Mouse (Mus musculus) heart, embryonic 16.5 days (tissue): Measurements from ENCODE around the gene Prr5l. TPM values are rescaled to one million over a fixed set of nuclear protein-coding genes. Genes with fewer than 3 reads are reported as not detected.

Experiments used
- ATAC-seq: fragments of 200-750 bp; cut with Nextera tagmentation; replicated peaks from 2 replicates; pipeline ENCODE4 v1.8.0; 2017; ENCODE audit warnings: moderate number of reproducible peaks; ENCODE audit not compliant: insufficient read depth, low FRiP score; ENCODE audit errors: extremely low read depth
- H3K27ac ChIP-seq: fragments of 300-500 bp; sonication (generic); 2 replicates; pipeline ENCODE4 v1.5.1; 2014; ENCODE audit warnings: mild to moderate bottlenecking, low read length, control low read depth, moderate library complexity
- H3K27me3 ChIP-seq: fragments of 300-500 bp; sonication (generic); 2 replicates; pipeline ENCODE4 v1.6.1; 2014; ENCODE audit warnings: low read length, mixed read lengths; ENCODE audit not compliant: control insufficient read depth, insufficient read depth
- H3K36me3 ChIP-seq: fragments of 300-500 bp; sonication (generic); 2 replicates; pipeline ENCODE4 v1.6.1; 2014; ENCODE audit not compliant: control insufficient read depth, insufficient read depth
- H3K4me1 ChIP-seq: fragments of 300-500 bp; sonication (generic); 2 replicates; pipeline ENCODE4 v1.6.1; 2014; ENCODE audit warnings: low read length, mixed read lengths; ENCODE audit not compliant: control insufficient read depth, insufficient read depth
- H3K4me2 ChIP-seq: fragments of 300-500 bp; sonication (generic); 2 replicates; pipeline ENCODE4 v1.6.1; 2014; ENCODE audit warnings: low read depth, mild to moderate bottlenecking, control low read depth, low read length
- H3K4me3 ChIP-seq: fragments of 300-500 bp; sonication (generic); 2 replicates; pipeline ENCODE4 v1.5.1; 2014; ENCODE audit warnings: mild to moderate bottlenecking, control low read depth, low read length
- H3K9ac ChIP-seq: fragments of 300-500 bp; sonication (generic); 2 replicates; pipeline ENCODE4 v1.6.1; 2014; ENCODE audit warnings: low read length, control low read depth
- H3K9me3 ChIP-seq: fragments of 300-500 bp; sonication (generic); replicated peaks from 2 replicates; pipeline ENCODE4 v1.6.1; 2016; ENCODE audit warnings: low read length; ENCODE audit not compliant: control insufficient read depth
- WGBS: fragments of 180-500 bp; shearing (Covaris S2); extraction: QIAGEN DNeasy Blood & Tissue Kit; methylation state at CpG from one replicate; pipeline ENCODE4 v1.1.7; 2014; 5-methylcytosine and 5-hydroxymethylcytosine counted together
- polyA plus RNA-seq: library from polyadenylated mRNA; unstranded; fragments of >200 nt; fragmentation: Nextera tagmentation; extraction: Ambion mirVana; gene quantifications from 2 replicates; pipeline ENCODE4 v1.2.1, GENCODE M21; 2015

Prr5l gene
- 6.2 and 9.4 TPM in 2 replicates for polyA plus RNA-seq

- H3K27ac ChIP-seq, result no peak within 1 kb of the TSS
- H3K4me1 ChIP-seq, result peaks cover 8% of the 10 kb centered on the region
- no peaks in the 10 kb centered on the region for H3K36me3 ChIP-seq
- H3K9me3 ChIP-seq, result no peaks in the 10 kb centered on the region
- H3K4me3 ChIP-seq, result no peak within 1 kb of the TSS
- H3K27me3 ChIP-seq, result no peaks in the 10 kb centered on the region
- no peak within 1 kb of the TSS for H3K4me2 ChIP-seq
- no peak within 1 kb of the TSS for H3K9ac ChIP-seq
- 51% methylated on average over 3 of the region's 3 CpGs for WGBS
- ATAC-seq, result no peak
Observed at GRCm38 (mm10) chr2:101882998-101883397, at the start of gene Prr5l. TSS of gene Prr5l (minus strand) at chr2:101883027.

GRCm38 (mm10) chr2:101932169-101932936, 49.5 kb upstream of the Prr5l start:
- no peak for ATAC-seq
- Histone ChIP-seq H3K4me1 (no peaks in the 10 kb centered on the region), H3K36me3 (no peaks in the 10 kb centered on the region), H3K27ac (no peak overlapping the region), H3K4me2 (no peak overlapping the region), H3K4me3 (no peak overlapping the region), H3K9me3 (no peaks in the 10 kb centered on the region), H3K27me3 (no peaks in the 10 kb centered on the region), H3K9ac (no peak overlapping the region)
- WGBS, result 77% methylated on average over 14 of the region's 14 CpGs

- no peak for ATAC-seq
- H3K36me3 ChIP-seq, result no peaks in the 10 kb centered on the region
- no peak overlapping the region for H3K9ac ChIP-seq
- WGBS, result 84% methylated on average over 12 of the region's 12 CpGs
- H3K4me2 ChIP-seq, result no peak overlapping the region
- no peak overlapping the region for H3K27ac ChIP-seq
- no peaks in the 10 kb centered on the region for H3K27me3 ChIP-seq
- no peak overlapping the region for H3K4me3 ChIP-seq
- no peaks in the 10 kb centered on the region for H3K4me1 ChIP-seq
- H3K9me3 ChIP-seq, result no peaks in the 10 kb centered on the region
Observed at GRCm38 (mm10) chr2:101925591-101926188, 42.9 kb upstream of the Prr5l start.

GRCm38 (mm10) chr2:101925183-101925582, 42.4 kb upstream of the Prr5l start:
- ATAC-seq, result no peak
- Histone ChIP-seq H3K27ac (no peak overlapping the region), H3K36me3 (no peaks in the 10 kb centered on the region), H3K27me3 (no peaks in the 10 kb centered on the region), H3K9ac (no peak overlapping the region), H3K9me3 (no peaks in the 10 kb centered on the region), H3K4me1 (no peaks in the 10 kb centered on the region), H3K4me3 (no peak overlapping the region), H3K4me2 (no peak overlapping the region)
- WGBS, result 89% methylated on average over 3 of the region's 3 CpGs

- Histone ChIP-seq H3K4me1 (no peaks in the 10 kb centered on the region), H3K36me3 (no peaks in the 10 kb centered on the region), H3K27me3 (no peaks in the 10 kb centered on the region), H3K4me3 (no peak overlapping the region), H3K4me2 (no peak overlapping the region), H3K9ac (no peak overlapping the region), H3K27ac (no peak overlapping the region), H3K9me3 (no peaks in the 10 kb centered on the region)
- no peak for ATAC-seq
- WGBS, result 72% methylated on average over 4 of the region's 4 CpGs
Observed at GRCm38 (mm10) chr2:101923181-101923580, 40.4 kb upstream of the Prr5l start.

GRCm38 (mm10) chr2:101922302-101922701, 39.5 kb upstream of the Prr5l start:
- 83% methylated on average over 4 of the region's 4 CpGs for WGBS

GRCm38 (mm10) chr2:101920136-101920554, 37.3 kb upstream of the Prr5l start:
- ATAC-seq, result no peak
- Histone ChIP-seq H3K4me3 (no peak overlapping the region), H3K4me1 (no peaks in the 10 kb centered on the region), H3K9me3 (no peaks in the 10 kb centered on the region), H3K9ac (no peak overlapping the region), H3K4me2 (no peak overlapping the region), H3K27ac (no peak overlapping the region), H3K36me3 (no peaks in the 10 kb centered on the region), H3K27me3 (no peaks in the 10 kb centered on the region)
- 53% methylated on average over 2 of the region's 2 CpGs for WGBS

More at GRCm38 (mm10) chr2:101922302-101922701, 39.5 kb upstream of the Prr5l start:
- Histone ChIP-seq H3K9me3 (no peaks in the 10 kb centered on the region), H3K9ac (no peak overlapping the region), H3K4me1 (no peaks in the 10 kb centered on the region), H3K27me3 (no peaks in the 10 kb centered on the region), H3K27ac (no peak overlapping the region), H3K4me2 (no peak overlapping the region), H3K36me3 (no peaks in the 10 kb centered on the region), H3K4me3 (no peak overlapping the region)
- no peak for ATAC-seq

- Histone ChIP-seq H3K4me3 (no peak overlapping the region), H3K36me3 (no peaks in the 10 kb centered on the region), H3K9ac (no peak overlapping the region), H3K27ac (no peak overlapping the region), H3K9me3 (no peaks in the 10 kb centered on the region), H3K27me3 (no peaks in the 10 kb centered on the region), H3K4me2 (no peak overlapping the region), H3K4me1 (no peaks in the 10 kb centered on the region)
- WGBS, result 68% methylated on average over 7 of the region's 7 CpGs
- no peak for ATAC-seq
Observed at GRCm38 (mm10) chr2:101918518-101918917, 35.7 kb upstream of the Prr5l start.

GRCm38 (mm10) chr2:101909326-101910080, 26.7 kb upstream of the Prr5l start:
- Histone ChIP-seq H3K9ac (no peak overlapping the region), H3K9me3 (no peaks in the 10 kb centered on the region), H3K4me1 (0 out of 2 replicates have a peak, but pooled peaks cover 2% of the 10 kb centered on the region), H3K27me3 (no peaks in the 10 kb centered on the region), H3K27ac (no peak overlapping the region), H3K4me2 (no peak overlapping the region), H3K36me3 (peaks cover 4% of the 10 kb centered on the region; the same call in 1 of the 2 replicates), H3K4me3 (no peak overlapping the region)
- WGBS, result 89% methylated on average over 15 of the region's 15 CpGs
- no peak for ATAC-seq
